Mouse (Mus musculus): ENCODE data around the gene Gm10160.

Gm10160 gene

GRCm38 (mm10) chr7:81825381-81825780, 30.2 kb downstream of the Gm10160 start:
- no peak for DNase-seq

GRCm38 (mm10) chr7:81824906-81825305, 30.7 kb downstream of the Gm10160 start:
- DNase-seq = no peak

- DNase-seq = no peak
Observed at GRCm38 (mm10) chr7:81806067-81806466, 49.5 kb downstream of the Gm10160 start.
